Mouse (Mus musculus) MEL (cell line): Measurements from ENCODE around the gene Bsn.

Experiments used
- CHD1 ChIP-seq: IDR thresholded peaks from 2 replicates; pipeline ENCODE4 v1.6.1; 2012; ENCODE audit warnings: low read depth, mild to moderate bottlenecking, inconsistent platforms, low read length, improper control_type of control experiment
- CTCF ChIP-seq, 3 experiments: IDR thresholded peaks in 2 of 3; conservative IDR thresholded peaks in 1 of 3; 2 replicates each; pipeline ENCODE4 v1.5.1; 2011 to 2012; ENCODE audit warnings: low read length in 3 of 3, low read depth in 2 of 3, mild to moderate bottlenecking in 2 of 3, improper control_type of control experiment in 1 of 3, inconsistent platforms in 1 of 3, mixed read lengths in 1 of 3, moderate library complexity in 1 of 3; ENCODE audit not compliant: control insufficient read depth in 1 of 3, insufficient read depth in 1 of 3, poor library complexity in 1 of 3, severe bottlenecking in 1 of 3
- JUND ChIP-seq: IDR thresholded peaks from 2 replicates; pipeline ENCODE4 v1.6.1; 2011; ENCODE audit warnings: low read depth, mild to moderate bottlenecking, improper control_type of control experiment, low read length
- MAX ChIP-seq: IDR thresholded peaks from 2 replicates; pipeline ENCODE4 v1.6.1; 2011; ENCODE audit warnings: low read length, improper control_type of control experiment
- MYB ChIP-seq: IDR thresholded peaks from 2 replicates; pipeline ENCODE4 v1.6.1; 2011; ENCODE audit warnings: mild to moderate bottlenecking, low read depth, low read length, improper control_type of control experiment
- SMC3 ChIP-seq: IDR thresholded peaks from 2 replicates; pipeline ENCODE4 v1.6.1; 2011; ENCODE audit warnings: low read depth, low read length, improper control_type of control experiment
- USF2 ChIP-seq, 2 experiments: IDR thresholded peaks; 2 replicates each; pipeline ENCODE4 v1.6.1; 2011 to 2012; ENCODE audit warnings: improper control_type of control experiment in 2 of 2, low read length in 2 of 2, borderline replicate concordance in 1 of 2, inconsistent platforms in 1 of 2, low read depth in 1 of 2, mild to moderate bottlenecking in 1 of 2; ENCODE audit not compliant: insufficient read depth in 1 of 2
- ZC3H11A ChIP-seq: IDR thresholded peaks from 2 replicates; pipeline ENCODE4 v1.6.1; 2012; ENCODE audit warnings: low read depth, mild to moderate bottlenecking, inconsistent platforms, low read length, improper control_type of control experiment

DNA sequence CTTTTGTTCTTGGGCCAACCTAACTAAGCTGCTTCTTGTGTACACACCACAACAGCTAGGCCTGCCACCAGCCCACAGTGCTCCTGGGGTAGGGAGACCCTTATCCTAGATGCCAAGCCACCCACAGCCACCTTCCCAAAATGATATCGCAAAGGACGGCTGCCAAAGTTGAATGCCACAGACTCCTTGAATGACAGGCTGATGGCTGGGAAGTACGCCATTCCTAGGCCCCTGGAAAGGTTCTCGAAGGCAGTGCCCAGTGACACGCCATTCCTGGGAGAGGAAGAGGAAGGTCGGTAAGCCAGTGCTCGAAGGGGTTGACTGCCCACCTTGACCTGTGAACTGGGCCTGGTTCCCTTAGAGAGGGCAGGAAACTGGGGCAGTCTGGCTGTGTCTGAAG, 120.7 kb downstream of the Bsn start:
- no peak for TF ChIP-seq USF2 (IDR thresholded peaks at IDR 0.05; ENCODE audit: borderline replicate concordance in 1 of 2, insufficient read depth in 1 of 2, low read depth in 1 of 2, low read length in 2 of 2)
- no peak for TF ChIP-seq SMC3
- TF ChIP-seq ZC3H11A: no peak
- no peak for TF ChIP-seq MYB
- no peak for TF ChIP-seq JUND
- TF ChIP-seq MAX: no peak
- no peak for TF ChIP-seq CTCF (IDR thresholded peaks at IDR 0.05 in 2 of 3, conservative IDR thresholded peaks at IDR 0.05 in 1 of 3; ENCODE audit: control insufficient read depth in 1 of 3, insufficient read depth in 1 of 3, low read depth in 2 of 3, low read length in 3 of 3, poor library complexity in 1 of 3, severe bottlenecking in 1 of 3)
- no peak for TF ChIP-seq CHD1
